Mouse (Mus musculus): ENCODE data around the gene Slc5a7. TPM values are rescaled to one million over a fixed set of nuclear protein-coding genes. Genes with fewer than 3 reads are reported as not detected.

The Slc5a7 gene
- polyA plus RNA-seq (2015; fragmentation: Nextera tagmentation; extraction: Ambion mirVana) = 3.7 and 3.9 TPM in 2 replicates

GRCm38 (mm10) chr17:54298934-54299333, at the start of gene Slc5a7:
Slc5a7 (minus strand) TSS chr17:54299034.
- H3K27ac ChIP-seq (ENCODE audit: low read length) = no peak within 1 kb of the TSS
- peaks cover 5% of the 10 kb centered on the region; the same call in 1 of the 2 replicates for H3K27me3 ChIP-seq (ENCODE audit: control insufficient read depth, insufficient read depth, low read length)
- 0 out of 2 replicates have a peak, but pooled peaks cover 5% of the 10 kb centered on the region for H3K4me1 ChIP-seq (ENCODE audit: control insufficient read depth, insufficient read depth, low read length)
- WGBS = 52% methylated on average over 1 of the region's 1 CpGs
- peak within 1 kb of the TSS; percentile 65 for H3K9ac ChIP-seq (ENCODE audit: low read length)
- H3K36me3 ChIP-seq (ENCODE audit: control insufficient read depth, insufficient read depth, low read length) = no peaks in the 10 kb centered on the region
- ATAC-seq (ENCODE audit: insufficient read depth, low FRiP score) = no peak
- peak within 1 kb of the TSS; percentile 48 for H3K4me3 ChIP-seq (replicated peaks; ENCODE audit: low read length)
- no peaks in the 10 kb centered on the region for H3K9me3 ChIP-seq (replicated peaks; ENCODE audit: control insufficient read depth, low read length)
- H3K4me2 ChIP-seq (ENCODE audit: low read depth, low read length) = peak within 1 kb of the TSS; percentile 71

DNA sequence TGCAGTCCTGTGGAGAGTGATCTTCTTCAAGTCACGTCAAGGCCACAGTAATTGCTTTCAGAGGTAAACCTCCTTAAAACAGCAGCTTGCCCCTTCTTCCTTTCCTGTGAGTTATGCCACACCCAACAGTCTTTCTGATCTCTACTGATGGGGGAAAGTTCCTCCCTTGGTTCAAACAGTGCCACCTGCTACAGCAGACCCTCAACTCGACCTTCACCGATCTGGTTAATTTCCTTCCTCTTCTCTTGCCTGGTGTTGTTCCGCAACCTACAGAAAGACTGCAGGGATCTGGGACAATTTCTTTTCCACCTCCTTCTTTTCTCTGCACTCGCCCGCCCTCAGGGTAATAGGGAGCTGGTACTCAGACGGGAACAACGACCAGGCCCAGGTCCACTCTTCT, 48.8 kb upstream of the Slc5a7 start:
- Histone ChIP-seq H3K9me3 (replicated peaks; ENCODE audit: control insufficient read depth, low read length) (no peaks in the 10 kb centered on the region), H3K36me3 (ENCODE audit: control insufficient read depth, insufficient read depth, low read length) (no peaks in the 10 kb centered on the region), H3K4me3 (replicated peaks; ENCODE audit: low read length) (no peak overlapping the region), H3K4me2 (ENCODE audit: low read depth, low read length) (no peak overlapping the region), H3K27me3 (ENCODE audit: control insufficient read depth, insufficient read depth, low read length) (no peaks in the 10 kb centered on the region), H3K9ac (ENCODE audit: low read length) (no peak overlapping the region), H3K27ac (ENCODE audit: low read length) (no peak overlapping the region), H3K4me1 (ENCODE audit: control insufficient read depth, insufficient read depth, low read length) (no peaks in the 10 kb centered on the region)
- 72% methylated on average over 8 of the region's 8 CpGs for WGBS
- no peak for ATAC-seq (ENCODE audit: insufficient read depth, low FRiP score)

GRCm38 (mm10) chr17:54343395-54343794, 44.6 kb upstream of the Slc5a7 start:
- Histone ChIP-seq H3K4me1 (ENCODE audit: control insufficient read depth, insufficient read depth, low read length) (no peaks in the 10 kb centered on the region), H3K36me3 (ENCODE audit: control insufficient read depth, insufficient read depth, low read length) (no peaks in the 10 kb centered on the region), H3K4me2 (ENCODE audit: low read depth, low read length) (no peak overlapping the region), H3K4me3 (replicated peaks; ENCODE audit: low read length) (no peak overlapping the region), H3K9ac (ENCODE audit: low read length) (no peak overlapping the region), H3K9me3 (replicated peaks; ENCODE audit: control insufficient read depth, low read length) (no peaks in the 10 kb centered on the region), H3K27ac (ENCODE audit: low read length) (no peak overlapping the region), H3K27me3 (ENCODE audit: control insufficient read depth, insufficient read depth, low read length) (no peaks in the 10 kb centered on the region)
- no peak for ATAC-seq (ENCODE audit: insufficient read depth, low FRiP score)
- 25% methylated on average over 4 of the region's 4 CpGs for WGBS

DNA sequence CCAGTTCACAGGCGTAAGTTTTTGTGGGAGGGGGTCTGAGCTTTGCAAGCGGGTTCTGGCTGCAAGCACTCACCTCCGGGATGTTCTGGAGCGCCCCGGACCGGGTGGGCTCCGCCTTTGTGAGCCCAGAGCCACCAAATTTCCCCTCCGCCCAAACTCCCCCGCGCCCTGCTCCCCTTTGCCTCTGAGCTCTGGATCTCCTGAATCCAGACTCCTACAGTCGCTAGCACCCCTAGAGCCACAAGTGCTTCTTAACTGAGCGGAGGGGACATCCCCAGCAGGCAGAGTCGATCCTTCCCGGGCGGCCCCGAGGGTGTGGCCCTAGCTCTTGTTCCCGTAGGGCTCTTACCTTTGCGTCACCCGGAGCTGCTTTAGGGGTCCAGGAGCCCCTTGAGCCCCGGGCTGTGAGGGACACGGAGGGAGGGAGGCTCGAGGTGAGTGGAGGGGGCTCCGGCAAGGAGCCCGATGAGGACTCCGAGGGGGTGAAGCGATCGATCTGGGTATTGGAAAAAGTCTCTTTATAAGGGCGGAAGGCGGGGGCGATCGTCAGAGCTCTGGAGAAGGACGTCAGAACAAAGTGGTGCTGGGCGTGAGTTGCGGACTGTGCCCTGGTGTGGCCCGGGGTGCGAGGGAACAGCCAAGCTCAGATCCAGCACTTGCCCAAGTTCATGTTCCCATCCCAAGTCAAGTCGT, 456 bp downstream of the Slc5a7 start:
- Histone ChIP-seq H3K4me2 (ENCODE audit: low read depth, low read length) (peak overlapping the region; percentile 71), H3K4me1 (ENCODE audit: control insufficient read depth, insufficient read depth, low read length) (0 out of 2 replicates have a peak, but pooled peaks cover 5% of the 10 kb centered on the region), H3K9me3 (replicated peaks; ENCODE audit: control insufficient read depth, low read length) (no peaks in the 10 kb centered on the region), H3K9ac (ENCODE audit: low read length) (peak overlapping the region; percentile 65), H3K27me3 (ENCODE audit: control insufficient read depth, insufficient read depth, low read length) (peaks cover 5% of the 10 kb centered on the region; the same call in 1 of the 2 replicates), H3K27ac (ENCODE audit: low read length) (no peak overlapping the region), H3K4me3 (replicated peaks; ENCODE audit: low read length) (peak overlapping the region; percentile 48), H3K36me3 (ENCODE audit: control insufficient read depth, insufficient read depth, low read length) (no peaks in the 10 kb centered on the region)
- ATAC-seq (ENCODE audit: insufficient read depth, low FRiP score) = peak; percentile 50; the same call in 1 of the 2 replicates
- 3% methylated on average over 37 of the region's 37 CpGs for WGBS

DNA sequence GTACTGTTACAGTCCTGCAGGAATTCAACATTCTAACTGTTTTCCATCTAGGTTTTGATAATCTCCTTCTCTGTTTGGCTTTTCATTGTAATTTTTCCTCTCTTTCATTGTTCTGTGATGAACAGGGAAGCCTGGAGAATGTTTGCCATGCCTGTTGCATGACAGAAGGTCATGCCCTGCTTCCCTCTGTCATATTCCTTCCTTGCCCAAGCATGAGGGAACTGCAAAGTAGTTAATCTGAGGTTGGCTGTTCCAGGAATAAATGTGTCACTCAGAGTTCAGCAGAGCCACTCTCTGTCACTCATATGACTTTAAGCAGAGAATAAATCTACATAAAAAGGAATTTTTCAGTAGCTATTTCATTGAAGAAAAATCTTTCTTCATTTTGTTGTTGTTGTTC, 48.1 kb downstream of the Slc5a7 start:
- H3K4me3 ChIP-seq (replicated peaks; ENCODE audit: low read length) = no peak overlapping the region
- no peaks in the 10 kb centered on the region for H3K9me3 ChIP-seq (replicated peaks; ENCODE audit: control insufficient read depth, low read length)
- ATAC-seq (ENCODE audit: insufficient read depth, low FRiP score) = no peak
- H3K27me3 ChIP-seq (ENCODE audit: control insufficient read depth, insufficient read depth, low read length) = no peaks in the 10 kb centered on the region
- no peaks in the 10 kb centered on the region for H3K4me1 ChIP-seq (ENCODE audit: control insufficient read depth, insufficient read depth, low read length)
- no peak overlapping the region for H3K27ac ChIP-seq (ENCODE audit: low read length)
- H3K4me2 ChIP-seq (ENCODE audit: low read depth, low read length) = no peak overlapping the region
- H3K9ac ChIP-seq (ENCODE audit: low read length) = no peak overlapping the region
- H3K36me3 ChIP-seq (ENCODE audit: control insufficient read depth, insufficient read depth, low read length) = no peaks in the 10 kb centered on the region

DNA sequence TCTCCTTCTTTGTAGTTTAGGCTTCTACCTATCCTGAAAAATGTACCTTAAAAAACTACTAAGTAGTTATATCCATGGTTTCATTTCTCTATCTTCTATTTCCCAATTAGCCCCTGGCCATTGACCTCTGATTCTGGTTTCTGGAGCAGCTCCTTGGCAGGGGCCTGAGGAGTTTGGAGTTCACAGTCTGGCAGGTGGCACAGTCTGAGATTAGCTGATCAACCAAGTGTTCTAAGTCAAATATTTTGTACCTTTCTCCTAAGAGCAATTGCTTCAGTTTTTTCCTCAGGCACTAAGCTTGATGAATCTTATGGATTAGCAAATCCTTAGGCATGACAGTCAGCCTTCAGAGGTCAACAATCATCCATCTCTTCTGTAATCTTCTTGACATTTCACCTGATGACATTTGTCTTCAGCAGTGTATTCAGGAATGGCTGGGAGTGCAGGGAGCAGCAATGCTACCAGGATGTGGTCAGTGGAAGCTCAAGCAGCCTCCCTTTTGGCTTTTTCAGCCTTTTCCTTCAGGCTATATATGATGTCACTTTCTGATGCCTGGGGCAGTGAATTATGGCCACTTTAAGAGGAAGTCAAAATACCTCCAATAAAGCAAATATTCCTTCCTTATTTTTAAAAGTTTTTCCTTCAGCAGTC, 55.1 kb downstream of the Slc5a7 start:
- no peak overlapping the region for H3K9ac ChIP-seq (ENCODE audit: low read length)
- H3K27ac ChIP-seq (ENCODE audit: low read length) = no peak overlapping the region
- ATAC-seq (ENCODE audit: insufficient read depth, low FRiP score) = no peak
- no peak overlapping the region for H3K4me3 ChIP-seq (replicated peaks; ENCODE audit: low read length)
- H3K4me1 ChIP-seq (ENCODE audit: control insufficient read depth, insufficient read depth, low read length) = no peaks in the 10 kb centered on the region
- no peaks in the 10 kb centered on the region for H3K9me3 ChIP-seq (replicated peaks; ENCODE audit: control insufficient read depth, low read length)
- H3K36me3 ChIP-seq (ENCODE audit: control insufficient read depth, insufficient read depth, low read length) = no peaks in the 10 kb centered on the region
- H3K4me2 ChIP-seq (ENCODE audit: low read depth, low read length) = no peak overlapping the region
- H3K27me3 ChIP-seq (ENCODE audit: control insufficient read depth, insufficient read depth, low read length) = no peaks in the 10 kb centered on the region

DNA sequence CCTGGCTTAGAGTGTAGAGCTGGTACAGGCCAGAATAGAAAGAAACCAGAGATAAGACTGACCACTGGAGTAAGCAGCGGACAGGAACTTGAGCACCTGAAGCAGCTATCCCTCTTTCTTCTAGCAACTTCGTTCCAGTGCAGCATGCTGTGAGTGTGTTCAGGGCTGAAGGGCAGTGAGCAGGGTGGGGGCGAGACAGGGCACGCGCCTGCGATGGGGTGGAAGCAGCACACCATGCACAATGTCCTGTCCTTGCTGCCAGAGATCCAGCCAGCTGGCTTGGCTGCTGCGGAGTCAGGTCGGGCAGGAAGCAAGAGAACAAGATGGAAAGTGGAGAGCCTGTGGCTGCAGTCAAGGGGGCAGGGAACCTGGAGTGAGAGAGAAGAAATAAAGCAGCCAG, 59.4 kb downstream of the Slc5a7 start:
- no peak for ATAC-seq (ENCODE audit: insufficient read depth, low FRiP score)
- no peak overlapping the region for H3K9ac ChIP-seq (ENCODE audit: low read length)
- no peak overlapping the region for H3K4me2 ChIP-seq (ENCODE audit: low read depth, low read length)
- WGBS = 58% methylated on average over 8 of the region's 8 CpGs
- no peaks in the 10 kb centered on the region for H3K27me3 ChIP-seq (ENCODE audit: control insufficient read depth, insufficient read depth, low read length)
- H3K4me3 ChIP-seq (replicated peaks; ENCODE audit: low read length) = no peak overlapping the region
- H3K27ac ChIP-seq (ENCODE audit: low read length) = no peak overlapping the region
- H3K4me1 ChIP-seq (ENCODE audit: control insufficient read depth, insufficient read depth, low read length) = no peaks in the 10 kb centered on the region
- H3K9me3 ChIP-seq (replicated peaks; ENCODE audit: control insufficient read depth, low read length) = no peaks in the 10 kb centered on the region
- H3K36me3 ChIP-seq (ENCODE audit: control insufficient read depth, insufficient read depth, low read length) = no peaks in the 10 kb centered on the region
